Mouse (Mus musculus): ENCODE data around the gene Ptk7. TPM values are rescaled to one million over a fixed set of nuclear protein-coding genes. Genes with fewer than 3 reads are reported as not detected.

Ptk7 gene
- polyA plus RNA-seq, 1 experiment from 2014 or later = 93.9 TPM

DNA sequence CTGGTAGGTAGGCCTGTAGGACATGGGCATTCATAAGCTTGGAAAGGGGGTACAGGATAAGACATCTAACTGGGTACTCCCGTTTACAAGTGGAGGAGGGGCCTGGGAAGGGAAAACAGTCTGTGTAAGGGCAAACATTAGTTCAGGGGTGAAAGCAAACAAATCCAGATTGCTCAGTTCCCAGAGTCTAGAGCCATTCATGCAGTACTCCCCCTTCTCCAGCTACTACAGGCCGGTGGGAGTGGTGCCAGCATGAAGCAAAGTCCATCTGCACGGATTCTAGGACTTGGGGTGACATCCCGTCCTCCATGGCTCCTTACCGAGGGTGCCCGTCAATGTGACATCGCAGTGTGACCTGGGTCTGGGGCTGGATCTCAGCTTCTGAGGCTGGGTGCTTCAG lies 38.9 kb downstream of the Ptk7 start:
- peak; percentile 73; the same call in 1 of the 2 replicates for ATAC-seq (ENCODE audit: insufficient read depth, low FRiP score)
- Histone ChIP-seq H3K36me3 (ENCODE audit: control insufficient read depth, insufficient read depth, low read length) (peaks cover 7% of the 10 kb centered on the region; the same call in 1 of the 2 replicates), H3K9me3 (replicated peaks; ENCODE audit: control insufficient read depth, low read length) (no peaks in the 10 kb centered on the region)

DNA sequence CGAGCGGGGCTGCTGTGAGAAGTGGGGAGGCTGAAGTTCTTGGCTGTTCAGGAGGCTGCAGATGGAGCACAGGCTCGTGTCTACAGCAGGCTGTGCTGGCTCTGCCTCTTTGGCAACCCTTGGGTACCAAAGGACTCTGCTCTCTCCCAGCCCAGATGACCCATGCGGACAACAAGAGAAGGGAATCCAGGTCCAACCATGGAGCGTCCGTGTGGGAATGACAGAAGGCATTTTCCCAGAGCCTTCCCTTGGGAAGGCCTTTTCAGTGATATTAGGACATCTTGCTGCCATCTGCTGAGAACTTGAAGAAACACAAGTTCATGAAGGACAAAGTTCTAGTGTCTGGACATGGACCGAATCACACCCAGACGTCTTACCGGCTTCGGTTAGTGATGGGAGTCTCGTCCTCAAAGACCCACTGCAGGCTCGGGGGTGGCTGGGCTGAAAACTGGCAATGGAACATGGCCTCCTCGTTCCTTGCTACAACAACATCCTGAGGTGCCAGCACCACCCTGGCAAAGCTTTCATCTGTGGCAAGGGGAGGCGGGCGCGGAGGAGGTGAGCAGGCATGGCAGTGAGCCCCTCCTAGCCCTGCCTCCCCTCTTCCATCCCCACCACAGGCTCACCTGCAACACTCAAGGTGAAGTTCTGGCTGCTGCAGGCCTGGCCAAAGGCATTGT lies 39.5 kb downstream of the Ptk7 start:
- H3K36me3 ChIP-seq (ENCODE audit: control insufficient read depth, insufficient read depth, low read length) = peaks cover 7% of the 10 kb centered on the region; the same call in 1 of the 2 replicates
- H3K4me2 ChIP-seq (ENCODE audit: low read depth, low read length) = 0 out of 2 replicates have a peak overlapping the region, but pooled peaks have one; percentile 1
- peak overlapping the region; percentile 21 for H3K27ac ChIP-seq (ENCODE audit: low read length)
- H3K9me3 ChIP-seq (replicated peaks; ENCODE audit: control insufficient read depth, low read length) = no peaks in the 10 kb centered on the region
- WGBS = 86% methylated on average over 16 of the region's 16 CpGs
- peaks cover 21% of the 10 kb centered on the region for H3K4me1 ChIP-seq (ENCODE audit: control insufficient read depth, insufficient read depth, low read length)
- no peak overlapping the region for H3K9ac ChIP-seq (ENCODE audit: low read length)
- H3K27me3 ChIP-seq (ENCODE audit: control insufficient read depth, insufficient read depth, low read length) = no peaks in the 10 kb centered on the region
- no peak overlapping the region for H3K4me3 ChIP-seq (replicated peaks; ENCODE audit: low read length)
- ATAC-seq (ENCODE audit: insufficient read depth, low FRiP score) = no peak

More for the DNA sequence above, 38.9 kb downstream of the Ptk7 start:
- 0 out of 2 replicates have a peak overlapping the region, but pooled peaks have one; percentile 6 for H3K4me2 ChIP-seq (ENCODE audit: low read depth, low read length)
- no peak overlapping the region for H3K4me3 ChIP-seq (replicated peaks; ENCODE audit: low read length)
- H3K27ac ChIP-seq (ENCODE audit: low read length) = peak overlapping the region; percentile 53
- no peak overlapping the region for H3K9ac ChIP-seq (ENCODE audit: low read length)
- peaks cover 26% of the 10 kb centered on the region for H3K4me1 ChIP-seq (ENCODE audit: control insufficient read depth, insufficient read depth, low read length)
- WGBS = 68% methylated on average over 7 of the region's 7 CpGs
- H3K27me3 ChIP-seq (ENCODE audit: control insufficient read depth, insufficient read depth, low read length) = no peaks in the 10 kb centered on the region

DNA sequence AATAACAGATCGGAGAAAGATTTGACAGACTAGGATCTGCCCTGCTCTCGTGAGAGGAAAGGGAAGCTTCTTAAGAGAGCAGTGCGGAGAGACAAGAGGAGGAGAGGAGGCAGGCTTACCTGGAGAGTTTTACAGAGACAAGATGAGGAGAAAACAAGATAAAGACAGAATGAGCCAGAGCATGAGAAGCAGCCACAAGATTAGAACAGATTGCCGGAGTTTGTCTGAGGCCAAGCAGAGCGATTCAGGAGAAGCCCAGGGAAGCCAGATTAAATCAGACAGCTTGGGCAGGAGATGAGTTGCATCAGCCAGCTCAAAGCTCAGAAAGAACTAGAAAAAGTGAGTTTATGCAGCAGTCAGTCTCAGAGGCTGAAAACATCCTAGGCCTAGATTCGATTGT lies 40.4 kb downstream of the Ptk7 start:
- no peak overlapping the region for H3K9ac ChIP-seq (ENCODE audit: low read length)
- H3K27me3 ChIP-seq (ENCODE audit: control insufficient read depth, insufficient read depth, low read length) = no peaks in the 10 kb centered on the region
- H3K4me1 ChIP-seq (ENCODE audit: control insufficient read depth, insufficient read depth, low read length) = peaks cover 16% of the 10 kb centered on the region
- WGBS = 92% methylated on average over 6 of the region's 6 CpGs
- no peak for ATAC-seq (ENCODE audit: insufficient read depth, low FRiP score)
- H3K4me2 ChIP-seq (ENCODE audit: low read depth, low read length) = no peak overlapping the region
- no peaks in the 10 kb centered on the region for H3K9me3 ChIP-seq (replicated peaks; ENCODE audit: control insufficient read depth, low read length)
- no peak overlapping the region for H3K4me3 ChIP-seq (replicated peaks; ENCODE audit: low read length)
- peaks cover 7% of the 10 kb centered on the region; the same call in 1 of the 2 replicates for H3K36me3 ChIP-seq (ENCODE audit: control insufficient read depth, insufficient read depth, low read length)
- no peak overlapping the region for H3K27ac ChIP-seq (ENCODE audit: low read length)

DNA sequence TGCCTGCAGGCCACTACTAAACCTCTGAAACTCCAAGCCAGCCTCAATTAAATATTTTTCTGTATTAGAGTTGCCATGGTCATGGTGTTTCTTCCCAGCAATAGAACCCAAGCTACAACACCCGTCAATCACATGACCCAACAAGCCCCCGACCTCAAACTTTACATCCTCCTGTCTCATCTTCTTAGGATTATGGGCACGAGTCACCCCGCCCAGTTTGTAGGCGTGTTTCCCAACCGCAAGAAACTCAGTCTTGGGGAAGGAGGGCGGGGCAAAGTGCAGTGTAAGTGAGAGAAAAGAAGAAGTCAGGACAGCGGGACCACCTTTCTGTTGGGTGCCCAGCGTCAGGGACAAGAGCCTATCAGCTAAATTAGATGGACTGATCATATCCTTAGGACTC lies 41.1 kb downstream of the Ptk7 start:
- Histone ChIP-seq H3K27me3 (ENCODE audit: control insufficient read depth, insufficient read depth, low read length) (no peaks in the 10 kb centered on the region), H3K9ac (ENCODE audit: low read length) (no peak overlapping the region), H3K4me2 (ENCODE audit: low read depth, low read length) (no peak overlapping the region), H3K36me3 (ENCODE audit: control insufficient read depth, insufficient read depth, low read length) (peaks cover 7% of the 10 kb centered on the region; the same call in 1 of the 2 replicates), H3K4me1 (ENCODE audit: control insufficient read depth, insufficient read depth, low read length) (peaks cover 12% of the 10 kb centered on the region), H3K27ac (ENCODE audit: low read length) (no peak overlapping the region), H3K4me3 (replicated peaks; ENCODE audit: low read length) (no peak overlapping the region), H3K9me3 (replicated peaks; ENCODE audit: control insufficient read depth, low read length) (no peaks in the 10 kb centered on the region)
- ATAC-seq (ENCODE audit: insufficient read depth, low FRiP score) = no peak
- WGBS = 70% methylated on average over 9 of the region's 9 CpGs

DNA sequence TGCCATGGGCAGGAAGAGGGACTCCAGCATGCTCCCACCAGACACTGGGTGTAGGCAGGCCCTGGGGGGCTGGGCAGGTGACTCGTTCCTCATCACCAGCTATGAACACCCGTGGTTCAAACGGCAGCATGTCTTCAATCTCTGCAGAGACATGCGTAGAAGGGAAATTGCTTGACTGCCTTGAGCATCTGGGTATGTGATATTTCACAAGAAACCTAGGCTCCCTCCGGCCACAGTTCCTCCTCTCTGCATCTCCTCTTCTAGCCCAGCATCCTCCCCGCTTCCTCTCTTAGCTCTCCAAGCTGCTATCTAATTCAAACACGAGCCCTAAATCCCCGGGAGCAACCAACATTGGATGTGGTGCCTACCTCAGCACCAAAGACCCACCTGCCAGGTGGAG lies 43.0 kb downstream of the Ptk7 start:
- Histone ChIP-seq H3K4me1 (ENCODE audit: control insufficient read depth, insufficient read depth, low read length) (no peaks in the 10 kb centered on the region), H3K27ac (ENCODE audit: low read length) (no peak overlapping the region), H3K4me3 (replicated peaks; ENCODE audit: low read length) (no peak overlapping the region), H3K4me2 (ENCODE audit: low read depth, low read length) (no peak overlapping the region), H3K9me3 (replicated peaks; ENCODE audit: control insufficient read depth, low read length) (no peaks in the 10 kb centered on the region), H3K27me3 (ENCODE audit: control insufficient read depth, insufficient read depth, low read length) (no peaks in the 10 kb centered on the region), H3K9ac (ENCODE audit: low read length) (no peak overlapping the region), H3K36me3 (ENCODE audit: control insufficient read depth, insufficient read depth, low read length) (peaks cover 11% of the 10 kb centered on the region; the same call in 1 of the 2 replicates)
- no peak for ATAC-seq (ENCODE audit: insufficient read depth, low FRiP score)
- WGBS = 81% methylated on average over 8 of the region's 8 CpGs

DNA sequence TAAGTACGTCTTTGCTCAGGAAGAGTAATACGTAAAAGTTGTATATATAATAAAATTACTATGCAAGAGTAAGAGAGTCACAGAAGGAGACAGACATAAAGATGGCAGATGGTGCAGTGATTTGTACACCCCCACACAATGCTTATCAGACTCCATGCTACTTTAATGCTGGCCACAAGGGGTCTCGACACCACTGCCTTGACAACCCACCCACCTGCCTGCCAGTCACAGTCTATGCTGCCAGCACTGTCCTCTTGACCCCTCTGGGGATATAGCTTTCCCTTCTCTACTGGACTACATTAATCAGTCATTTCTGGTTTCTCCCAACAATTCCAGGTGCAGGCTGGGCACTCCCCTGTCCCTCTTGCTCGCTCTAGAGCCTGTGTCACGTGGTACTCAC lies 50.7 kb downstream of the Ptk7 start:
- peaks cover 16% of the 10 kb centered on the region for H3K36me3 ChIP-seq (ENCODE audit: control insufficient read depth, insufficient read depth, low read length)
- 0 out of 2 replicates have a peak, but pooled peaks cover 4% of the 10 kb centered on the region for H3K9me3 ChIP-seq (replicated peaks; ENCODE audit: control insufficient read depth, low read length)
- no peaks in the 10 kb centered on the region for H3K4me1 ChIP-seq (ENCODE audit: control insufficient read depth, insufficient read depth, low read length)
- WGBS = 58% methylated on average over 5 of the region's 5 CpGs
- H3K4me2 ChIP-seq (ENCODE audit: low read depth, low read length) = no peak overlapping the region
- no peak overlapping the region for H3K4me3 ChIP-seq (replicated peaks; ENCODE audit: low read length)
- no peak for ATAC-seq (ENCODE audit: insufficient read depth, low FRiP score)
- no peaks in the 10 kb centered on the region for H3K27me3 ChIP-seq (ENCODE audit: control insufficient read depth, insufficient read depth, low read length)
- no peak overlapping the region for H3K9ac ChIP-seq (ENCODE audit: low read length)
- no peak overlapping the region for H3K27ac ChIP-seq (ENCODE audit: low read length)

DNA sequence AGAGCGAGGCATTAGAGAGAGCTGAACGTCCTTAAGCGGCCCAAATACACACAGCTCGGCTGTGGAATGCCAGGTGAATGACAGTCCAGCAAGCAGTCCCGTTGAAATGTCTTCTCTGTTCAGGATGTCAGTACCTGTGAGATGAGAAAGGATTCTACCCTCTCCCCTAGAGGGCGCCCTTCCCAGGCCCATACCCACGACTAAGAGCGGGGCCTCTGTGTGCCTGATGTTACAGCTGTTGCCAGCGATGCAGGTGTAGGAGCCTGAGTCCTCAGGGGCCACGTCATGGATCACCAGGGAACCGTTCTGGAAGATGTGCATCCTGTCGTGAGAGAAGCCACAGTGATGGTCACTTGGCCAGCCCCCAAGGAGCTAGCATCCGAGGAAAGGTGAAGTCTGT lies 53.2 kb downstream of the Ptk7 start:
- Histone ChIP-seq H3K4me3 (replicated peaks; ENCODE audit: low read length) (no peak overlapping the region), H3K9me3 (replicated peaks; ENCODE audit: control insufficient read depth, low read length) (0 out of 2 replicates have a peak, but pooled peaks cover 4% of the 10 kb centered on the region), H3K36me3 (ENCODE audit: control insufficient read depth, insufficient read depth, low read length) (peaks cover 18% of the 10 kb centered on the region), H3K27me3 (ENCODE audit: control insufficient read depth, insufficient read depth, low read length) (no peaks in the 10 kb centered on the region), H3K4me1 (ENCODE audit: control insufficient read depth, insufficient read depth, low read length) (no peaks in the 10 kb centered on the region), H3K27ac (ENCODE audit: low read length) (no peak overlapping the region), H3K4me2 (ENCODE audit: low read depth, low read length) (no peak overlapping the region), H3K9ac (ENCODE audit: low read length) (no peak overlapping the region)
- ATAC-seq (ENCODE audit: insufficient read depth, low FRiP score) = no peak
- 83% methylated on average over 13 of the region's 13 CpGs for WGBS

DNA sequence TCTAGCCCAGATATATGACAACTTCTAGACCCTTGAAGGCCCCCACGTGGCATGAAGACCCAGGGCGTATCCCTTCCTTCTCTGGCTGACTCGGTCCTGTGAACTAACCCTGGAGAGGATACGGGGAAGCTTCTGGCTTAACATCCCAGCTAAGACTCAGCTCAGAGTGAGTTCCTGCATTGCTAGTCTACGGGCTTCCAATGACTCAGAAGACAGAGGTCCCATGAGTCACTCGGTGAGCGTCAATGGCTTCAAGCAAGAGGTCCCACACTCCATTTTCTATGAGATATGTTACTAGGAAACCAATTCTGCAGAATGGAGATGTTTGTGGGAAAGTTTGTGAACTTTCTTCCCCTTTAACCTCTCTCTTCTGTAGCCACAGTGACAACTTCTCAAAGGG lies 54.8 kb downstream of the Ptk7 start:
- Histone ChIP-seq H3K36me3 (ENCODE audit: control insufficient read depth, insufficient read depth, low read length) (peaks cover 12% of the 10 kb centered on the region), H3K9ac (ENCODE audit: low read length) (no peak overlapping the region), H3K4me2 (ENCODE audit: low read depth, low read length) (no peak overlapping the region), H3K4me1 (ENCODE audit: control insufficient read depth, insufficient read depth, low read length) (no peaks in the 10 kb centered on the region), H3K27ac (ENCODE audit: low read length) (no peak overlapping the region), H3K9me3 (replicated peaks; ENCODE audit: control insufficient read depth, low read length) (no peaks in the 10 kb centered on the region), H3K4me3 (replicated peaks; ENCODE audit: low read length) (no peak overlapping the region), H3K27me3 (ENCODE audit: control insufficient read depth, insufficient read depth, low read length) (no peaks in the 10 kb centered on the region)
- WGBS = 86% methylated on average over 7 of the region's 7 CpGs
- ATAC-seq (ENCODE audit: insufficient read depth, low FRiP score) = no peak

DNA sequence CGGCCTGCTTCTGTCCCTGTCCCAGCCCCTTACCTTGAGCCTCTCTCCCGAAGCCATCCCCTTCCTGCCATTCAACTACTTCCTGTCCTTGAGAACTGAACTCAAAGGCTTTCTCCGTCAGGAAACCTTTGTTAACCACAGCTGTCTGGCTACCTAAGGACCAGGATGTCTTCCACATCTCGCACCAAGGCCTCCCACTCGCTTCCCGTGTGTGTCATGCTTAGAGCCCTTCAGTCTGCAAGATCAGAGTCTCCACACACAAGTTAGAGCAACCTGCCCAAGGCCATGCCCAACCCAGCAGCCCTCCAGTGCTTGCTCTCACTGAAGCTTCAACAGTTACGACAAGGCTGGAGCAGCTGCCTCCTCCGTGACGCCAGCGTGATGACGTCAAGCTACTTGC lies 58.3 kb downstream of the Ptk7 start:
- no peak overlapping the region for H3K9ac ChIP-seq (ENCODE audit: low read length)
- H3K4me2 ChIP-seq (ENCODE audit: low read depth, low read length) = no peak overlapping the region
- H3K36me3 ChIP-seq (ENCODE audit: control insufficient read depth, insufficient read depth, low read length) = peaks cover 23% of the 10 kb centered on the region; the same call in 1 of the 2 replicates
- no peaks in the 10 kb centered on the region for H3K27me3 ChIP-seq (ENCODE audit: control insufficient read depth, insufficient read depth, low read length)
- WGBS = 83% methylated on average over 11 of the region's 11 CpGs
- no peaks in the 10 kb centered on the region for H3K4me1 ChIP-seq (ENCODE audit: control insufficient read depth, insufficient read depth, low read length)
- H3K27ac ChIP-seq (ENCODE audit: low read length) = peak overlapping the region; percentile 68
- ATAC-seq (ENCODE audit: insufficient read depth, low FRiP score) = no peak
- H3K4me3 ChIP-seq (replicated peaks; ENCODE audit: low read length) = no peak overlapping the region
- no peaks in the 10 kb centered on the region for H3K9me3 ChIP-seq (replicated peaks; ENCODE audit: control insufficient read depth, low read length)
